Mouse (Mus musculus): ENCODE measurements around the gene Neurod6. TPM values are rescaled to one million over a fixed set of nuclear protein-coding genes. Genes with fewer than 3 reads are reported as not detected.

The Neurod6 gene
- polyA plus RNA-seq, 1 experiment from 2014 or later = 0.05 TPM

DNA sequence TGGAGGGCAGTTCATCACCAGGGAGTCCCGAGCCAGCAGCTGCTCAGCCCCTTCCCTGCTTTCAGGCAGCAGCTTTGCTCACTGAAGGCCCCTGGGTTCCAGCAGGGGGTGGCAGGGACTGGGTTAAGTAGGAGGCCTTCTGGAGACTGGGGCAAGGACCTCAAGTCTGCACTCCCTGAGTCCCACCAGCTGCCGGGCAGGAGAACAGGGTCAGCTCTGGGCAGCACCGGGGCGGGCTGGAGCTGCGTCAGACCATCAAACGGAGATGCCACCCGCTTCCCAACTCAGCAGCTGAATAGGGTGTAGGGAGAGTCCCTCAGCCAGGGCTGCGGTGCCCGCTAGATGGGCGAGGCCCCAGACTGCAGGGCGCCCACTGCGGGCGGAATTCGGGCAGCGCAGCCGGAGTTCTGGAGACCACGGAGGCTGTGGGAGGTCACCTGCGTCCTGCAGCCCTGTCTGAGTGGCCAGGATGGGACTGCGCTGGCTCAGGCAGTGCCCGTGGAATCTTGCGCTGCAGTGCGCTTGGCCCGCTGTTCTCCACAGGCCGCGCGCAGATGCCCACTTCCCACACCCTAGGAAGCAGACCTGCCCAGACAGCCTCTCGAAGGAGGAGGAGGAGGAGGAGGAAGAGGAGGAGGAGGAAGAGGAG lies 4.3 kb downstream of the Neurod6 start:
- Histone ChIP-seq H3K4me3 (peak overlapping the region; percentile 58), H3K36me3 (no peaks in the 10 kb centered on the region), H3K27me3 (ENCODE audit: low read depth, poor library complexity, severe bottlenecking) (peaks cover 36% of the 10 kb centered on the region), H3K27ac (replicated peaks) (peak overlapping the region; percentile 73), H3K9me3 (replicated peaks) (no peaks in the 10 kb centered on the region), H3K4me1 (peaks cover 20% of the 10 kb centered on the region)
- peak; percentile 62 for DNase-seq (ENCODE audit: low spot score)
- 3% methylated on average over 27 of the region's 27 CpGs for WGBS

GRCm38 (mm10) chr6:55676141-55676662 lies 4.9 kb downstream of the Neurod6 start:
- H3K4me3 ChIP-seq = peak overlapping the region; percentile 58
- no peak for DNase-seq (ENCODE audit: low spot score)
- peak overlapping the region; percentile 73; the same call in 1 of the 2 replicates for H3K27ac ChIP-seq (replicated peaks)
- no peaks in the 10 kb centered on the region for H3K9me3 ChIP-seq (replicated peaks)
- whole genome bisulfite sequencing = 66% methylated on average over 6 of the region's 6 CpGs
- no peaks in the 10 kb centered on the region for H3K36me3 ChIP-seq
- H3K27me3 ChIP-seq (ENCODE audit: low read depth, poor library complexity, severe bottlenecking) = peaks cover 36% of the 10 kb centered on the region
- peaks cover 15% of the 10 kb centered on the region for H3K4me1 ChIP-seq

GRCm38 (mm10) chr6:55667801-55668200 lies 13.3 kb downstream of the Neurod6 start:
- WGBS = 86% methylated on average over 3 of the region's 3 CpGs

DNA sequence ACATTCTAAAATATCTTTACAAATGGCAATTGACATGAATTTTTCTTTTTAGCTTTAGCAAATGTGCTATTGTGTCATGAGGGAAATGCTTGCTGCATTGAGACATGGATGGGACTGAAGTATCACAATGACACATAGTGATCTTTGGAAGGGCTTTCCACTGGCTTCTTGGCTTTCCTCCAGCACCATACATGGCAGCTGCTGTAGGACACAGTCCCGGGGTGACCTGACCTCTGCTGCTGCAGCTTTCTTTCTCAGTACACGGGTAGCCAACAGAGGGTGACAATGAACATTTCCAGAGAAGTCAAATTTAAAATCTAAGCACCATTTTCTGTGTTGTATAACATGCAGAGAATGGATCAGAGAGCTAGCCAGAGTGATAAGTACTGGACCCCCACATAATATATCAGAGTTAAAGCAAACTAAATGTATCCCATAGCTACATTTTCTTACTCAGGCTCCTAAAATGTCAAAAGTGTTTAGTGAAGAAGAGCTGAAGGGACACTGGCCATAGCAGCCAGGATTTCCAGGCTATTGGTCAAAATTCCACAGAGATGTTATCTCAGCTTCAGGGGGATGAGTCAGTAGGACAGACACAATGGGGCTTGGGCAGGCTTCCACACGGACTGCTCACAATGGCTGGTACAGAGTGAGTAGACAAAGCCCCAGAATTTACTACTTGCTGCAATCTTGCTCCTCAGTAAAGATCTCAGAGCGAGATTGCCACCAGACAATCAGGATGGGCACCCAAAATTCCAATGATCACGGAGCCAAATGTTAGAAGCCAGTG lies 19.7 kb downstream of the Neurod6 start:
- H3K27me3 ChIP-seq (ENCODE audit: low read depth, poor library complexity, severe bottlenecking) = no peaks in the 10 kb centered on the region
- 77% methylated on average over 5 of the region's 5 CpGs for WGBS
- no peaks in the 10 kb centered on the region for H3K36me3 ChIP-seq
- no peak overlapping the region for H3K4me3 ChIP-seq
- no peak for DNase-seq (ENCODE audit: low spot score)
- H3K9me3 ChIP-seq (replicated peaks) = no peaks in the 10 kb centered on the region
- H3K4me1 ChIP-seq = no peaks in the 10 kb centered on the region
- no peak overlapping the region for H3K27ac ChIP-seq (replicated peaks)

More at GRCm38 (mm10) chr6:55667801-55668200, 13.3 kb downstream of the Neurod6 start:
- Histone ChIP-seq H3K4me1 (no peaks in the 10 kb centered on the region), H3K27me3 (ENCODE audit: low read depth, poor library complexity, severe bottlenecking) (no peaks in the 10 kb centered on the region), H3K27ac (replicated peaks) (no peak overlapping the region), H3K36me3 (no peaks in the 10 kb centered on the region), H3K9me3 (replicated peaks) (no peaks in the 10 kb centered on the region), H3K4me3 (no peak overlapping the region)
- DNase-seq (ENCODE audit: low spot score) = no peak

DNA sequence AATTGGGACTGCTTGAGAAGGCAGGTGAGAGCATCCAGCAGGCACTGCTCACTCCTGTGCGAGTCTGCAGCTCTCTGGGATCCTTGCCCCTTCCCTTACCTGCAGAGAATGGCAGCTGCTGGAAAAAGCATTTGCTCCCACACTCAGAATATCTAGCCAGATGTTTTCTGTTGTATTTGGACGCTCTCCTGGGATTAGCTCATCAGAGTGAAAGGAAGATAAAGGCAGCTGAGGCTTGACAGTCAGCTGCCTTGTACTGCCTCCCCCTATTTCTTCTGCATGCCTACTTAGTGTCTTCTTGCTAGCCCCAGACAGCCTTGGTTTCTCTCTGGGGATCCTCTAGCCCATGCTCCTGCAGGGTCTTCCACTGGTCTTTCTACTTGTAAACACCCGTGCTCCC lies 31.1 kb downstream of the Neurod6 start:
- peaks cover 22% of the 10 kb centered on the region for H3K4me1 ChIP-seq
- H3K27ac ChIP-seq (replicated peaks) = no peak overlapping the region
- no peaks in the 10 kb centered on the region for H3K36me3 ChIP-seq
- WGBS = 61% methylated on average over 3 of the region's 3 CpGs
- DNase-seq (ENCODE audit: low spot score) = no peak
- H3K4me3 ChIP-seq = no peak overlapping the region
- H3K27me3 ChIP-seq (ENCODE audit: low read depth, poor library complexity, severe bottlenecking) = no peaks in the 10 kb centered on the region
- no peaks in the 10 kb centered on the region for H3K9me3 ChIP-seq (replicated peaks)

GRCm38 (mm10) chr6:55649581-55649980 lies 31.5 kb downstream of the Neurod6 start:
- DNase-seq (ENCODE audit: low spot score) = no peak
- WGBS = 90% methylated on average over 8 of the region's 8 CpGs
- H3K4me1 ChIP-seq = peaks cover 22% of the 10 kb centered on the region
- no peak overlapping the region for H3K27ac ChIP-seq (replicated peaks)
- no peaks in the 10 kb centered on the region for H3K36me3 ChIP-seq
- H3K9me3 ChIP-seq (replicated peaks) = no peaks in the 10 kb centered on the region
- H3K27me3 ChIP-seq (ENCODE audit: low read depth, poor library complexity, severe bottlenecking) = no peaks in the 10 kb centered on the region
- H3K4me3 ChIP-seq = no peak overlapping the region

DNA sequence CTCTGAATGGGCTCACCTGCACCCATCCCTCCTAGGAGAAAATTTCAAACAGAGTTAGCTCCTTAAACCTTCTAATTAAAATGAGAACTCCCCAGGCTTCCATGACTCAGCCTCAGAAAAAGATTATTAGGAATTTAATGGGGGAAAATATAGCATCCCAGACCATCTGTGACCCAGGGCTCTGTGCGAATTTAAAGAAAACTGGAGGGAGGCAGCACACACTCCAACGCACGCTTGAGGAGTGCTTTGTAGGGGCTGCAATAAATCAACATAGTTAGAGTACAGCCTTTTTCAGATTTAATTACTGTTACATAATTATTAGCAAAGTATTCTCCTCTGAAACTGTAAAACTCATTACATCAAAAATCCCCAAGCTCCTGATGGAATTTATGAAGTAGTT lies 32.2 kb downstream of the Neurod6 start:
- Histone ChIP-seq H3K27ac (replicated peaks) (no peak overlapping the region), H3K27me3 (ENCODE audit: low read depth, poor library complexity, severe bottlenecking) (no peaks in the 10 kb centered on the region), H3K4me1 (peaks cover 22% of the 10 kb centered on the region), H3K4me3 (no peak overlapping the region), H3K9me3 (replicated peaks) (no peaks in the 10 kb centered on the region), H3K36me3 (no peaks in the 10 kb centered on the region)
- no peak for DNase-seq (ENCODE audit: low spot score)
- WGBS = 80% methylated on average over 3 of the region's 3 CpGs

- no peak for DNase-seq (ENCODE audit: low spot score)
- Histone ChIP-seq H3K27ac (replicated peaks) (no peak overlapping the region), H3K36me3 (no peaks in the 10 kb centered on the region), H3K27me3 (ENCODE audit: low read depth, poor library complexity, severe bottlenecking) (no peaks in the 10 kb centered on the region), H3K4me1 (peaks cover 22% of the 10 kb centered on the region), H3K9me3 (replicated peaks) (no peaks in the 10 kb centered on the region), H3K4me3 (no peak overlapping the region)
- WGBS = 72% methylated on average over 8 of the region's 8 CpGs
These were observed 33.2 kb downstream of the Neurod6 start for GRCm38 (mm10) chr6:55647771-55648280.

DNA sequence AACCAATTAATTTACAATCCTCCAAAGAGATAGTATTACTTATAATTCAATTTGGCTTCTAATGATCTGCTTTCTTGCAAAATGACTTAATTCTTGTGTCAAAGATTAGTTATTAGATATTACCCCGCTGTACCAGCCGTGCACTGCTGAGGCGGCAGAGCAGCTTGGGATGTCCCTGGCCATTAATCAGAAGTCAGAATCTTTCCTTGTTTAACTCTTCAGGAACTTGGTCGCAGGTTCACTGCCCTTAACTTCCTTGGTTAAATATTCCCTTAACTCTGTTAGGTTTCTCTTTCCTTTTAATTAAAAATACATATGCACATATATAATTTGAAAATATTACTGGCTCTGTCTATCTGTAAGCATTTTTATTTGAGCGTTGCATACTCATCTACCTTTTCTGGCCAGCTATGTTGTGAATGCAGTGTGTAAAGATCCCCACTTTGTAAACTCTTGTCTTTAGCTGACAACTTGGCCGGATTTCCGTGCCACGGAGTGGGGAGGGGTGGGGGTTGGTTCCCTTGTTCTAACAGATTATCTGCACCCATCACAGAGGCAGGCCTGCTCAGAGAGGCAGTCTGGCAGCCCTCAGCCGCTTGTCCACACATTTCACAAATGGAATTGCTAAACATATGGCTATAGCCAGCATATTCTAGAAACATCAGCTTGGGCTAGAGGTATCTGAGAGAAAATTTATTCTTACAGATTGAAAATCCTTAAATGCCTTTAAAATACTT lies 34.1 kb downstream of the Neurod6 start:
- 67% methylated on average over 9 of the region's 9 CpGs for WGBS
- DNase-seq (ENCODE audit: low spot score) = no peak
- Histone ChIP-seq H3K4me3 (no peak overlapping the region), H3K4me1 (peaks cover 22% of the 10 kb centered on the region), H3K9me3 (replicated peaks) (no peaks in the 10 kb centered on the region), H3K27me3 (ENCODE audit: low read depth, poor library complexity, severe bottlenecking) (no peaks in the 10 kb centered on the region), H3K36me3 (no peaks in the 10 kb centered on the region), H3K27ac (replicated peaks) (0 out of 2 replicates have a peak overlapping the region, but pooled peaks have one; percentile 20)

DNA sequence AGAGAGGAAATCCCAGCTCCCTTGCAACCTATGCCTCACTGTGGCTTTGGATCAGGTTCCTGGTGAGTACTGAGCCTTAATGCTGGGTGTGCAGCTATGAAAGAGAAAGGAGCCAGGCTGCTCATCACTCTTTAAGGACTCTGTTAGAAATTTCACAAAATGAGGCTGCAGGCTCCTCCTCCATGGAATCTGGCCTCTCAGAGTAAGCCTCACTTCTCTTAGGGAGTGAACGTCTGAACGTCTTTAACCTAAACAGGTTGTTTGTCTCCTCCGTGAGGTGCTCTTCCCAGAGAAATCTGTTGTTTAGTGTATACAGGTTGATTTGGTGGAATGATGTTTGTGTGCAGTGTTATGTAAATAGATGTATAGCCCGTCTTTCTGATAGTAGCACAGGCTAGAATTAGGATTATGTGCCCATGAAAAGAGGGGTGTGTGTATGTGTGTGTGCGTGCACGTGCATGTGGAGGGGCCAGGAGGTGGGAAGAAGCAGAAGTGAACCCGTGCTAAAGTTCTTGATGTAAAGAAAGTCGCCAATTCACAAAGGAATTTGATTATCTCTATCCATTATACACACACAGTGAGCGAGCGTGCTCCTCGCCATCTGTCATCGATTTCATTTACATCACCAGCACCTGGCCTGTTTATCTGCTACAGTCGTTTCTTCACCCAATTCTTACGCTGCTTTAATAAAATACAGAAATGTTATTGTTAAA lies 34.8 kb downstream of the Neurod6 start:
- H3K4me3 ChIP-seq = no peak overlapping the region
- no peaks in the 10 kb centered on the region for H3K27me3 ChIP-seq (ENCODE audit: low read depth, poor library complexity, severe bottlenecking)
- H3K36me3 ChIP-seq = no peaks in the 10 kb centered on the region
- H3K9me3 ChIP-seq (replicated peaks) = no peaks in the 10 kb centered on the region
- DNase-seq (ENCODE audit: low spot score) = no peak
- H3K4me1 ChIP-seq = peaks cover 22% of the 10 kb centered on the region
- 84% methylated on average over 14 of the region's 14 CpGs for WGBS
- no peak overlapping the region; the same call in 1 of the 2 replicates for H3K27ac ChIP-seq (replicated peaks)

GRCm38 (mm10) chr6:55634662-55635061 lies 46.4 kb downstream of the Neurod6 start:
- DNase-seq (ENCODE audit: low spot score) = no peak
- no peaks in the 10 kb centered on the region for H3K27me3 ChIP-seq (ENCODE audit: low read depth, poor library complexity, severe bottlenecking)
- no peaks in the 10 kb centered on the region for H3K36me3 ChIP-seq
- no peak overlapping the region for H3K4me3 ChIP-seq
- 85% methylated on average over 1 of the region's 1 CpGs for WGBS
- H3K27ac ChIP-seq (replicated peaks) = no peak overlapping the region
- H3K4me1 ChIP-seq = no peaks in the 10 kb centered on the region
- no peaks in the 10 kb centered on the region for H3K9me3 ChIP-seq (replicated peaks)
